Mouse (Mus musculus) CH12.LX (cell line): ENCODE measurements around the gene Gm20388.

Source experiments
- POLR2A ChIP-seq: IDR thresholded peaks from 2 replicates; pipeline ENCODE4 v1.6.1; 2011; ENCODE audit warnings: low read depth, mild to moderate bottlenecking, improper control_type of control experiment, low read length
- TCF12 ChIP-seq: IDR thresholded peaks from 2 replicates; pipeline ENCODE4 v1.6.1; 2014; ENCODE audit warnings: low read depth, mild to moderate bottlenecking, inconsistent platforms, low read length, improper control_type of control experiment
- UBTF ChIP-seq: IDR thresholded peaks from 2 replicates; pipeline ENCODE4 v1.6.1; 2012; ENCODE audit warnings: low read depth, mild to moderate bottlenecking, inconsistent platforms, low read length, improper control_type of control experiment, moderate library complexity

DNA sequence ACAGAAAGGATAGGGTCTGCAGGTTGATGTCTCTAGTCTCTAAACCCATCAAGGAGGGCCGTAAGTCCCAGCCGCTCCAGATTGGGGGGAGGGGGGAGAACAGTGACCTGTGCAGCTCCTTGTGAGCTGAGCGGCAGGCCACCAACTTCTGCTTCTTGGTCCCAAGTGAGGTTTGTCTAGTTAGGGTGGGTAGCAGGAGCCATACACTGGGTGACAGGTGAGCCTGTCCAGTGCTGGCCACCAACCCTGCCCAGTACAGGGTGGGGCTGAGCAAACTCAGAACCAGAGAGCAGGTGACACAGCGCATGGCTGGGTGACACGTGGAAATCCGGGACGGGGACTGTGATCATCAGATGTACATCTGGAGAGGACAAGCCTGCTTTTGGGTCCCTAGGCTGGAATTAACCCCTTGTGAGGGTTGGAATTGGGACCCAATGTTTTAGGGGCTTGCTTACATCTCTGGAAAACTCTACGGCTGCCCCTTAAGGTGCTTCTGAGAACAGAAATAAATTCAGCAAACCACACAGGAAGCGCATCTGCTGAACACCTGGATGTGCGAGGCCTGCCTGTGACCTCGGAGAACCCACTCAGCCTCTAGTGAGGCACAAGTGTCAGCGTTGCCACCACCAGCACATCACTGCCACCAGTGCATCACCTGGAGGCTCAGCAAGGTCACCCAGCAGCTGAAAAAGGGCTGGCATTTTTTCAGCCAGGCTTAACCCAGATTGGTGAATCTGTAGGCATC, 2791.0 kb downstream of the Gm20388 start:
- TF ChIP-seq UBTF = no peak; the same call in 1 of the 2 replicates
- TF ChIP-seq POLR2A = 0 out of 2 replicates have a peak, but pooled peaks have one; percentile 21
- TF ChIP-seq TCF12 = peak; percentile 96
